Mouse (Mus musculus): Measurements from ENCODE around the gene Abcg4. TPM values are rescaled to one million over a fixed set of nuclear protein-coding genes. Genes with fewer than 3 reads are reported as not detected.

Abcg4 gene
- total RNA-seq, 4 experiments from 2014 or later, result 57.0 to 65.5 (median 58.8) TPM

DNA sequence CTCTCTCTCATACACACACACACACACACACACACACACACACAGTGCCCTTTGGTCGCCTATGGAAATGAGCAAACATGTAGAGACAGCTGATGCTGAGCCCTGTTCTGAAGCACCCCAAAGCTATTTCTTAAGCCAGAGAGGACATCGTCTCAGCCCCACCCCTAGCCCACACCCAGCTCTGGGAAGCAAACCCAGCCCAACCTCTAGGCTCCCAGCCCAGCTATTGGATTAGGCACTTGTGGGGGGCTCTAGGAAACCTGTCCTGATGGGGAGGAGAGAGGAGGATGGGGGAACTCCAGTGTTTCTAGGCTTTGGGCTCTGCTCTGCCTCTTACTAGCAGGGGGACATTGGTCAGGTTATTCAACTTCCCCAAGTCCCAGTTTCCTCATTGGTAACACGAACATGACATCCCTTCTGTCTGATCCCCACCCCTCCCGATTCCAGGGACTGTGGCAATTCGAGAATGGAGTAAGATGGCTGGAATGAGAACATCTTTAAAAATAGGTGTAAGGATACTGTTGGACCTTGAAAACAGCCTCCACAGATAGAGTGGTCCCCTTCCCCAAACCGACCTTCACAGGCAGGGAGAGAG lies 2.1 kb downstream of the Abcg4 start:
- no peak for DNase-seq (ENCODE audit: low spot score in 2 of 2)

DNA sequence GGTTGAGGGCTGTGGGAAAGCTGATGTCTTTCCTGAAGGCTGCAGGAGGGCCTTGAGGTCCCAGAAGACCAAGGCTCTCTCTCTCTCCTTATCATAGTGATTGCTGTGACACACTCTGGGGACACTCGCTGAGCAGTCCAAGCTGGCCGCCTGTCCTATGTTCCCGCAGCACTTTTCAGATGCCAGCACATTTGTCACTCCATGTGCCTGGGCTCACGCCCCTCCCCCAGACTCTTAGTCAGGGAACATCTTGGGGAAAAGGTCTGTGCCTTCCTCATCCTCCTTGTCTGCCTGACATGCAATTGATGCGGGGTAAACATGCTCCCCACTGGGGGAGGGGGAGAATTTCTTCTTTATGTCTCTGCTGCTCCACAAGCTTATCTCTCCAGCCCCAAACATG lies 5.2 kb downstream of the Abcg4 start:
- no peak for DNase-seq (ENCODE audit: low spot score in 2 of 2)

DNA sequence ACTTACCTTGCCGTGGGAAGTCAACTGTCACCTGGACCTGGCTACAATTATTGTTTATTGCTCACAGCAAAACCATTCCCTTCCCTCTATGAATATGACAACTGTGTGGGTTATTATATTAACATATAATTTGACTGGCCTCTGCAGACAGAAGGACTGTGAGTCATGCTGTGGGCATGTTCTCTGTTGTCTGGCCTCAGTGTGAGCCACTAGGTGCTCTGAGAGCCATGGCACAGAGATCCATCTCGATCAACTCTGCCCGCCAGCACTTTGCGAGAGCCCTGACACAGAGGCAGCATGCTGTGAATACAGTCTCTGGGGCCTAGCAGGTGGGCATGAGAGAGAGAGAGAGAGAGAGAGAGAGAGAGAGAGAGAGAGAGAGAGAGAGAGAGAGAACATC lies 18.4 kb downstream of the Abcg4 start:
- DNase-seq (ENCODE audit: low spot score in 2 of 2), result no peak

DNA sequence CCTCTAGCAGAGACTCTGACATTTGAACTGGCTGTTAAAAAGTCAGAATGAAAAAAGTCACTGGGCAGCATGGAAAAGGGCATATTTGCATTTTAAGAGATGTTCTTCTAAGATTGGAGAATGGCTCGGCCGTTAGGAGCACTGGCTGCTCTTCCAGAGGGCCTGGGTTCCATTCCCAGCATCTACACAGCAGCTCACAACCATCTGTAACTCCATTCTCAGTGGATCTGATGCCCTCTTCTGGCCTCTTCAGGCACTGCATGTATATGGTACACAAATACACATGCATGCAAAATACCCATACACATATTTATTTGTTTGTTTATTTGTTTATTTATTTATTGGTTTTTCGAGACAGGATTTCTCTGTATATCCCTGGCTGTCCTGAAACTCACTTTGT lies 19.3 kb downstream of the Abcg4 start:
- DNase-seq (ENCODE audit: low spot score in 2 of 2), result no peak

DNA sequence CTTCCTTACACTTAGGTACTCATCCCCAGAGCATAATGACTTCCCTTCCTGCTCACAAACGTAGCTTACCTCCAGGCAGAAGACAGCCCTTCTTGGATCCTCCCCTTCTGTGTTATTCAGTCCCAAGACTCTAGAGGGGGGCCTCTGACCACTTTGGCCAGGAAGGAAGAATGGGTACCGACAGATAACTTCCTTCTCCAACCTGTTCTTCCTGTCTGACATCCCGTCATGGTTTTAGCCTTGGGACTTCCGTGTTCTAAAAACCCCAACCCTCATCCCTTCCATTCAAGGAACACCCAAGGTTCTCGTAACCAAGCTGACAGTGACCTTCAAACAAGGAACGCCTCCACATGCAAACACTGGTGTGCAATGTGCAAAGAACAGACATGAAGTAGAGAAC lies 20.0 kb downstream of the Abcg4 start, which contains the start of gene Nlrx1:
Nlrx1 (minus strand) TSS at position 168 of the 400 bp plus-strand sequence.
- no peak for DNase-seq (ENCODE audit: low spot score in 2 of 2)

DNA sequence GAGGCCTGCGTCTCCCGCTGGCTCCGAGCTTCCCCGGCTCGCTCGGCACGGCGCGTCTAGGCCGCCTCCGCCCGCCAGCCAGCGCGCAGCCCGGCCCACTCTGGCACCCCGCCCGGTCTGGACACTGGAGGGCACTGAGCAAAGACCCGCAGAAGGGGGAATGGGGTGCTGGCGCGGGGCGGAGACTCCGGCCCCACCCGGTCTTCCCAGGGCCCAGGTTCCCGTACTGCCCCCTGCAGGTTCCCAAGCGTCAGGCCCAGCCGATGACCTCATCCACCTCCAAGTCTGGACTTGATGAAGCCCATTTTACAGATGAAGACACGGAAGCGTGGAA lies 20.4 kb downstream of the Abcg4 start:
- DNase-seq (ENCODE audit: low spot score in 2 of 2), result peak; percentile 57 to 76

DNA sequence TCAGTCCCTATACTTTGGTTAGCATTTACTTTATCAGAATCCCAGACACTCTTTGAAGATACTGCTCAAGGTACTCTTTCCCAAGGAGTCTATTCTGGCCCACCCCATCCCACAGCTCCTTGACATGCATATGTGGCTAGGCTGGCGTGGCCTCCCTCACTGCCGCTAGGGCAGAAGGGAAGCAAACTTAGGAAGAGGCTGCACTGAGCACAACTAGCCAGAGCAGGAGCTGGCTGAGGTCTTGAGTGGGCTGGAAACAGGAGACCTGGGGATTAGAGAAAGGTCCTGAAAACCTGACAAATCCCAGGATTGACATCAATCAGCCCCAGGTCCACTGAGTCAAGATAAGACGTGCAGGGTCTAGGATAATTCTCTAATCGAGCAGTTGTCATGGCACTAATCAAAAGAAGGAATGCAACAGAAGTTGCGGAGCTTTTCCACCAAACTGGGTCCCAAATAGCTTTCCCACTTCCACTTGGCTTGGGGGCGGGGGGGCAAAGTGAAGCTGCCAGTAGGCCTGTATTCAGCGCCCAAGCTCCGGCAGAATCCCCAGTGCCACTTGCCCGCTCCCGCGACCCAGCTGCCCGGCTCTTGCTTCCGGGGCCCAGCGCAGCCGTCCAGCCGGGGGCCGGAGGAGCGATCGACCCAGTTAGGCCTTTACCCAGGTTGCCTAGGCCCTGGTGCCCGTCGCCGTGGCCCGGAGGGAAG lies 20.9 kb downstream of the Abcg4 start:
- DNase-seq (ENCODE audit: low spot score in 2 of 2), result no peak

DNA sequence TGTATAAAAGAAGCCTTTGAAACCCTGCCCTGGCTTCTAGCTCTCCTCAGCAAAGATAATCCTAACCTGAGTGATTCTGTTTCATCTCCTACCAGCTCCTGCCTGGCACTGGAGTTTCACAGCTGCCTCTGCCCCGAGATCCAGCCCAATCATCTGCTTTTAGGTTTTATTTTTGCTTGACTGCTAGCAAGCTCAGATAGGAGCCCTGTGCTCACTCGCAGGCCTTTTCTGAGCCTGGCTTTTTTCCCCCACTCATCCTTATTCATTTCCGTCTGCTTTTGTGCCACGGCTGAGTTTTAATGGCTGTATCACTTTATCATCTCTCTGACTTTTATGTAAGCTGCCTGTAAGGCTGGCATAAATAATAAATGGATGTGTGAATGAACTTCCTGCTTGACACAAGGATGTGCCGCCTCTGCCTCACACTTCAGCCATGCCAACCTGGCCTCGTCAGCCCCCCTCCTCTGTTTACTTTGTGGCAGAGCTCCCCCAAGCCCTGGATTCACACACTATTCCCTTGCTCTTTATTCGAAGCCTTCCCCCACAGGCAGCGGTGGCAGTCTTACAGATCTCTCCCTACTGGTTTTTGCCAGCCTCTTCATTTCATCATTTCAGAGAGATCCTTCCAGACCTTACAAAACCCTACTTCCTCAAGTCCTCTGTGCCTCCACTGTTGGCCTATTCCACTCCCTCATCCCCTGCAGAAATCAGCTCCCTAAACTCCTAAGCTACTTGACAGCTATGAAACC lies 21.8 kb downstream of the Abcg4 start:
- DNase-seq (ENCODE audit: low spot score in 2 of 2), result no peak

DNA sequence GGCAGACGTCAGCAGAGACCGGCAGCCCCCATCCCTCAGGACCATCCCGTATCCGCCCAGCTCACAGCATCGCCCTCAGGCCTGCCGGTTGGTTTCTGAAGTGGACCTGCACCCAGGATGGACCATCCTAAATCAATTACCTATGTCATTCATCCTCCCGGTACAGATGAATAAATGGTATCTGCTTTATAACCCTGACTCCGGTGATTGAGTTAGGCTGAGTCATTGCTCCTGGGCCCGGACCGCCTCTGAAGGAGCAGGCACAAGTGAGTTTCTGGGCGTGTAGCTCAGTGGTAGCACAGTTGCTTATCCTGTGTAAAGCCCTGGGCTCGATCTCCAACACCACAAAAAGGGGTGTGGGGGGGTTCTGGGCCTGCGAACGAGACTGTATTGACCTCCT lies 27.0 kb downstream of the Abcg4 start:
- DNase-seq (ENCODE audit: low spot score in 2 of 2), result no peak

DNA sequence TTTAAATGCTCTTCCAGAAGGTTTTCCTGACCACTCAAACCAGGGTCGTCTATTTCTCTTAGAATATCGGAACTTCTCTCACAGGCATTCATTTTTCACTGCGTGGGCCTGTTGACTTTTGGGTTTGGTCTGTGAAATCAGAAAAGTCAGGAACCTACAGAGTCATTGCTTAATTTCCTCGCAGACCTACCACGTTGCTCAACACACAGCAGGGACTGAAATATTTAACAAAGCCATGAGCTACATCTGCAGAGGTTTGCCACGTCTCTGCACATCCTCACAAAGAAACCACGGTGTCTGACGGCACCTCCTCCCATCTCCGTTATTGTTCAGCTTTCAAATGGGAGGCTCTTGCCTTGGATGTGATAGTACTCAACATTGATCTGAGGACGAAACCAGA lies 29.4 kb downstream of the Abcg4 start:
- no peak for DNase-seq (ENCODE audit: low spot score in 2 of 2)

DNA sequence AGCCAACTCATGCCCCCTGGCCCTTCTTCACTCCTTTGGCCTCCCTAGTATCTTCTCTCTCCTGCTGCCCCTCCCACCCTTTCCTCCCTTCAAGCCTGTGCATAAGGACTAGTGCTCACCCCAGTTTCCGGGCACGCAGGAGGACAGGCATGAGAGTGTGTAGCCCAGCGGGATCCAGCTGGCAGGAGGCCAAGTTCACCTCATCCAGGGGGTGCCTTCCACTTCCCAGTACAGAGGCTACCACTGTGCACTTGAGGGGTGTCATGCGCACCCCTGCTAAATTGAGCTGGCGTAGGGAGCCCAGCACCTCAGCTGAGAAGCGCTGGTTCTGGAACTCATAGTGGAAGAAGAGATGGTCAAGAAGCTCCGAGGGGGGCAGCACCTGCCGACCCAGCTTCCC lies 32.2 kb downstream of the Abcg4 start:
- DNase-seq (ENCODE audit: low spot score in 2 of 2), result no peak

DNA sequence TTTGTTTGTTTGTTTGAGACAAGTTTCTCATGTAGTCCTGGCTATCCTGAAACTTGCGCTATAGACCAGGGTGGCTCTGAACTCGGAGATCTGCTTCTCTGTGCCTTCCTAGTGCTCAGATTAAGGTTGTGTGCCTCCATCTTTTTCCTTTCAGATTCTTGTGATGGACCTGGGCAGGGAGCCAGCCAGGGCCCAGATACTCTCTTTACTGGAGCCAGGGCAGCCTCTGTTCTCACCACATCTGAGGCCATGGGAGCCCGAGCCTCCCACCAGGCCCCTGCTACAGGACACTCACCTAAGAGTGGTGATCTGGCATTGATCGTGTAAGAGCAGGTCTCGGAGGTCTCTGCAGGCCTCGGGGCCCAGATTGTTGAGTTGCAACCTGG lies 33.3 kb downstream of the Abcg4 start:
- no peak for DNase-seq (ENCODE audit: low spot score in 2 of 2)

DNA sequence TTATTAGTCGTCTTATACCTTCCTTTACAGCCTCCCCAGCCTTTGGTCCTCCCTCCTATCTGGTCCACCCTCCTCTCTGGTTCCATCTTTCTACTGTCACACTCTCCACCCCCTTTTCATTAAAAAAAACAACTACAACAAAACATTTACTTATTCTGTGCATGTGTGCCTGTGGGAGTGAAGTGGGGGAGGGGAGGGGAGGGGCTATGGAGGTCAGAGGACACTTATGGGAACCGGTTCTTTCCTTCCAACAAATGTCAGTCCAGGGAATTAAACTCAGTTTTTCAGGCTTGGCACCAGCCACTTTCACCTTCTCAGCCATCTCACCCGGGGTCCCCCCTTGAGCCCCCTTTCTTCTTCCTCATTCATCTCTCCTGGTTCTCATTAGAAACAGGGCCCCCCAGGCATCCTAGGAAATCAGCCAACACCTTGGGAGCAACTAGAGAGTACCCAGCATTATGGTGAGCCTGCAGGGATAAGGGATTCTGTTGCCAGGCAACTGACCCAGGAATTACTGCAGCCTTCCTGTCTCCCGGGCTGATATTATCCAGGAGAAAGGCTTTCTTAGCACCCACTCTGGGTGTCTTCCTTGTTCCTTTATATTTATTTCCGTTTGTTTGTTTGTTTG lies 33.8 kb downstream of the Abcg4 start:
- no peak for DNase-seq (ENCODE audit: low spot score in 2 of 2)

DNA sequence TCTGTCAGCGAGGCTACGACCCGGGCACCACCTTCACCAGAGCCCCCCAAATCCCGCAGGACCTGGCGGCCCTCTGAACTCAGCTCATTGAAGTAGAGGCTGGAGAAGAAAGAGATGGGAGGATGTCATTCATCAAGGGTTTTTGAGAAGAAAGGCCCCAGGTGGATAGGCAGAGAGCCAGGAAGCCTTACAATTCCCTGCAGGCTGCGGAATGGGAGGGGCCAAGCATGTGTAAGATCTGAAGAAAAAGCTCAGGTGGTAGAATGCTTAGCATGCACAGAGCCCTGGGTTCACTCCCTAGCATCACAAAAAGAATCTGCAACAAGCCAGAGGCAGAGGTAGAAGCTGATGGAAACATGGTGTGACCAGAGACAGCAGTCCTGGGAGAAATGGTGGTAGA lies 35.0 kb downstream of the Abcg4 start:
- DNase-seq (ENCODE audit: low spot score in 2 of 2), result no peak

DNA sequence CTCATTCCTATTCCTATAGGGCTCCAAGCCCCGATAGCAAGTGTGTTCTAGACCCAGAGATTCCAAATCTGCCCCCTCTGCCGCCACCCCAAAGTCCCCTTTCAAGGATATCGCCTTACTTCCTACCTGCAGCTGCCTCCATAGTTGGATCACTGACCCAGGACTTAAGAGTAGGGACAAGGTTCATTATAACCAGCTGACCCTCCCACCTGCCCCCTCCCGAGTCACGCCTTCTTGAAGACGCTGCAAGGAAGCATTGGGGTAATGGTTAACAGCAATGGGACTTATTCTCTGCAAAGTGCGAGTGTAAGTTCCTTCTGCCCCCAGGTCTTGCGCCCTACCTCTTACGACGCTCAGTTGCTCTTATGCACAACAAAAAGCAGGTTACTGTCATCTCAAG lies 37.1 kb downstream of the Abcg4 start, which contains the start of gene Pdzd3:
Pdzd3 (minus strand) TSS at position 158 of the 400 bp plus-strand sequence.
- no peak for DNase-seq (ENCODE audit: low spot score in 2 of 2)

DNA sequence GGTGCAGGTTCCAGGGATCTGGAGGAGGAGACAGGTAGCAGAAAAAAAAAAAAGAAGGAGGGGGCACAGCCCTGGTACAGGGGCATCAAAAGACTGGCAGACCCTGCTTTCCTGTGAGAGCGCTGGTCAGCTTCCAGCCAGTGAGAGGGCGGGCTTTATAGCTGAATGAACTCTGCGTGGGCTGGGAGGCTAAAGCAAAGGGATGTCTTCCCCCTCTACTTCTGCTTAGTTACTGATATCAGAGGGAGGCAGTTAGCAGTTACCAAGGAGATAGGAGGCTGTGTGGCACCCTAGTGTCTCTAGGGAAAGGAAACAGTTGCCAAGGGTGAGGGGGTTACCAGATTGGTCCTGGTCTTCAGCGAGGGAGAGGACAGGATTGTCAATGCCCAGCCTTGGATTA lies 38.0 kb downstream of the Abcg4 start:
- no peak for DNase-seq (ENCODE audit: low spot score in 2 of 2)

DNA sequence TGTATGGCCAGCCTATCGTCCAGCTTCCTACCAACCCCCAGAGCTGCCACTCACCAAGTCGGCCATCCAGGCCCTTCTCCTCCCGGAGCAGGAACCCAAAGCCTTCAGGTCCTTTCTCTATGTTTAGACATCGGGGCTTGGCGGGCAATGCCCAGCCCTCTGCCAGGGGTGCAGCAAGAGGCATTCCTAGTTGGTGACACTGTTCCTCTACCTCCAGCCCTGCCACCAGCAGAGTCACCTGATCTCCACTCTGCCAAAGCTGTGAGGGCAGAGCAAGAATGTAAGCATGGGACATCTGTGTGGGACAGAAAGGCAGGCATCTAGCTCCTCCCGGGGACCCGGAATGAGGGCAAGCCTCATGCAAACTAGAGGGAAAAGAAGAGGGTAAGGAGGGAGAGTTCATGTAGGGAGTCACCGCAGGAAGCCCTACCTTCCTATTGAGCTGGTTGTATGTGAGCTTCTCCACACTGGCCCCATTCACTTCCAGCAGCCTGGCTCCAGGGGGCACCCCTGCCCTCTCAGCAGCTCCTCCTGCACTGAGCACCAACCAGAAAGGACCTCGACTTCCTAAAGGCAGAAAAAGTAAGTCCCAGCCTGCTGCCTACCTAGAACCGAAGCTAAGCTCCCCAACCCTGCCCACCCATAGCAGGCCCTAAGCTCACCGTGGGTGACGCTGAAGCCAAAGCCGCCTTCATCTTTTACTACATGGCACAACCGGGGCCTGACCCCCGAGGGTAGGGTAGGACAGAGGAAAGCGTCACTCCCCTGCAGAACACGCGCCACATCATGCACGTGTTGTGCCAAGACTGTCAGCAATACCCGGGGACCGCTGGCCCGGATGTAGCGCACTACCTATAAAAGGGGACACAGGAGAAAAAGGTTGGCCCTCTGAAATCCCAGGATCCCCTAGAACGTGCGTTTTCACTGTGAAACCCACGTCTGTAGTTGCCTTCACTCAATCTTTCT lies 39.0 kb downstream of the Abcg4 start:
- no peak for DNase-seq (ENCODE audit: low spot score in 2 of 2)

DNA sequence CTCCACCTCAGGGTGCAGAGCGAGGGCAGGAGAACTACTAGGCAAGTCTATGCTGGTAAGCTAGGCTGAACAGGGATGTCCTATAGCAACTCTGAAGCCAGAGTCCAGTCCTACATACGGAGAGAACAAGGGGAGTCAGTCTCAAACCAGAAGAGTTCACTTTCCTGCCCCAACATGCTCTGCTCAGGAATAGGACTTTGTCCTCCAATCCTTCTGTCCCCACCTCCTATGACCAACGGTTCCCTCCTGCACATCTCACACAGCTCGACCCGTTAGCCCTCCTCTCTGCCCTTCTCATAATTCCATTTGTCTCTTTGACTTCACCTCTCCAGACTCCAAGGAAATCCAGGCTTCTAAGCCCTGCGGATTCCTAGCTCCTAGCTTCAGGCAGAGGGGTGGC lies 40.5 kb downstream of the Abcg4 start:
- no peak for DNase-seq (ENCODE audit: low spot score in 2 of 2)

DNA sequence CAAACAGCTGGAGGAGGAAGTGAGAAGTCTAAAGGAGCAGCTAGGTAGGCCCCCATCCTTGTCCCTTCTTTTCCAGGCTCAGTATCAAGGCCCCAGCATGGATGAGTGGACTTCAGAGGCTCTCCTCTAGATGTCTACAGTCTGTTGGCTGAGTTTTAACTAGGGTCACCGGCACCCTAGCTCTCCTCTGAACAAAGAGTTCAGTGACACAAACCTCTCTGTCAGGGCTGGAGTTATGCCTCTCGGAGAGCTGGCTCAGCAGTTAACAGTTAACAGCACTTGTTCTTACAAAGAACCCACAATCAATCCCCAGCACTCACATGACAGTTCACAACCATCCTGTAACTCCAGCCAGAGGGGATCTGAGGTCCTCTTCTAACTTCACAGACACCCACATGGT lies 44.8 kb downstream of the Abcg4 start:
- no peak for DNase-seq (ENCODE audit: low spot score in 2 of 2)

DNA sequence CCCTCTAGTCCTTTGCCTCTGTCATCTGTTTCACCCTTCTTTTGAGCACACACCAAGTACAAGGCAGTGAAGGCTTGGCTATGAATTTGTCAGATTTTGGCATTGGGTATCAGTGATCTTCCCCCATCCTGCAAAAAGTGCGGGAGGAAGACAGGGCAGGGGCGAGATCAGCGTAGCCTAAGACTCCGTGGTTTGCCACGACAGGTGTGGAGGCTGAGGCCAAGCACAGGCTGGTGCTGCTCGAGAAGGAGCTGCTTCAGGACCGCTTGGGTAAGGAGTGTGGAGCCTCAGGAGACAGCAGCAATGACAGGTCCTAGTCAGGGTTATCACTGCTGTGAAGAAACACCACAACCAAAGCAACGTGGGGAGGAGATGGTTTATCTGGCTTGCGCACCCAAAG lies 47.0 kb downstream of the Abcg4 start:
- DNase-seq (ENCODE audit: low spot score in 2 of 2), result no peak

DNA sequence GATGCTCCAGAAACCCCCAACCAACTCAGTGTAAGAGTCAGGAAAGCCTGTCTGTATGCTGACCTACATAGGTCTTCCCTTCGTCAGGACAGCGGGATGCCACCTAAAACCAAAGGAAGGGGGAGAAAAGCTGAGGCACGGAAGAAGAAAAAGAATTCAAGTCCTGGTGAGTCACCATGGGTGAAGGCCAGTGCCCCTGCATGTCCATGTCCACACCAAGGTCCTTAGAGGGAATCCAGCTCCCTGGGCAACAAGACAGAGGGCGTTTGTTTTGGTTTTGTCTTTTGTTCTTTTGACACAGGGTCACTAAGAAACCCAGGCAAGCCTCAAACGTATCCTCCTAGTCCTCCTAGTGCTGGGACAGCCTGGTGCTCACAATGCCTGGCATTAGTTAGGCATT lies 47.5 kb downstream of the Abcg4 start:
- DNase-seq (ENCODE audit: low spot score in 2 of 2), result no peak

Data from left cerebral cortex, adult 8-10 months (tissue).